Mouse (Mus musculus): ENCODE measurements around the gene Styxl1.

Gene Styxl1

DNA sequence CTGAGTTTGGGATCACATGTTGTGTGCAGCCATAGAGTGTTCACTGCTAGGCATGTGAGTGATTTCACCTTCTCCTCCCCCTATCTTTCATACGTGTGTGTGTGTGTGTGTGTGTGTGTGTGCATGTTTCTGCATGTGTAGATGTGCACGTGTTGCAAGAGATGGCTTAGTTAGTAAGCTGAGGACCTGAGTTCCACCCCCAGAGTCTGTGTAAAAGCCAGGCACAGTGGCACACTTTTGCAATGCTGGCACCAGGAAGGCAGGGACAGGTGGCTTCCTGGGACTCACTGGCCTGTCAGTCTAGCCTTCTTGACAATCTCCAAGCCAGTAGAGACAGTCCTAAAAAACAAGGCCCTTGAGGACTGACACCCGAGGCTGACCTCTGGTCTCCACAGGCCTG lies 13.2 kb downstream of the Styxl1 start:
- no peak for DNase-seq (ENCODE audit: low read depth)

DNA sequence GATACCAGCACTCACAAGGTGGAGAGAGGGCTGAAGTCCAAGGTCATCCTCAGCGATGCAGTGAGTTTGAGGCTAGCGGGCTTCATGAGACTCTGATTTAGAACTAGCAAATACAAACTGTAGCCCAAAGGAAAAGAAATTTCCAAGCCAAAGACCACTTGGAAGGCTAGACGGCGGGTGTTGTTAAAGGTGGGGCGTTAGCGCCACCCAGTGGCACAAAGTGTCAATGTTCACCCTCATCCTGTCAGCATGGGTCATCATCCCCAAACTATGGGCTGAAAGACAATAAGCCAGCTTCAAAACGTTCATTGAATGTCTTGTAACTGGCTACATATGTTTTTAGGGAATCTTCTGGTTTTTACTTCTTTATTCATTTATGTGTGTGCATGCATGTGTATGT lies 14.7 kb downstream of the Styxl1 start:
- no peak for DNase-seq (ENCODE audit: low read depth)

DNA sequence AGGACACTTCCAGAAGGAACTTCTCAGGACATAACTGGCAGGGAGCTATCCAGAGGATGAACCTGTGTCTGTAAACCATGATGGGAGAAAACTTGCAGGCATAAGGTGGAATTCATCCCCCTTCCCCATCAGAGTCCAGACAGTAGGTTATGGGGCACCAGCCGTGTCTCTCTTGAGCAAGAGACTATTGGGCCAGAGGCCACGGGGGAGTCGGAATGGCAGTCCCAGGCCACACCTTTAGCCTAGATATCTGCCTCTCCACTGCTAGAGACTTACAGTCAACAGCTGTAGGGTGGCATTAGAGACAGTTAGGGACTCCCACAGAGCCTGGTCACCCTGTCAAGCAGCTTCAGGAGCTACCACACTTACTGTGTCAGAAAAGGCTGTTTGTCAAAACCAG lies 16.3 kb downstream of the Styxl1 start:
- no peak for DNase-seq (ENCODE audit: low read depth)

DNA sequence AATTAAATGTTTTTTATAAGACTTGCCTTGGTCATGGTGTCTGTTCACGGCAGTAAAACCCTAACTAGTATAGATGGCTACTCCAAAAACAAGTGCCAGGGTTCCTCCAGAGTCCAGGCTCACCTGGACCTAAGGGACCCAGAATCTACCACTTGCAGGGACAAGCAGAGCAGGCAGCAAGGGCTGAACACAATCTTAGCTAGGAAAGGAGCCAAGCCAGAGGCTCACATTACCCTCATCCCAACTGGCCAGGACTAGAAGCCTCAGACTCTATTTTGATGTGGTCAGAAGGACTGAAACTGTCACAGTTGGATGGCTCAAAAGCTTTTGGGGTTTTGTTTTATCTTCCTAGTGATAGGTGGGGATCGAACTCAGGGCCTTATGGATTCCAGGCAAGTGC lies 26.6 kb downstream of the Styxl1 start:
- no peak for DNase-seq (ENCODE audit: low read depth)

DNA sequence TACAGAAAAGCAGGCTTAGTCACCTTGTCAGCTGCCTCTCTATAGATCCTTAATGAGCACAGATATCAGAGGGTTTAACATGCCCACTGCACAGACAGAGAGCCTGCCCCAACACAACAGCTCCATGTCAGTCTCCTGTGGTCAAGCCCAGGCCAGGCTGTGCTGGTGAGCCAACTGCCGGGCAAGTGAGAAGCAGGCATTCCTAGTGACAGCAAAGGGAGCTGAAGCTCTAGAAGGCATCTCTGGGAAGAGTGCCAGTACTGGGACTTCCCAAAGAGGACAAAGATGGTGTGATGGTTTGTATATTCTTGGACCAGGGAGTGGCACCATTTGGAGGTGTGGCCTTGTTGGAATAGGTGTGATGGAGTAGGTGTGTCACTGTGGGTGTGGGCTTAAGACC lies 27.1 kb downstream of the Styxl1 start:
- DNase-seq (ENCODE audit: low read depth) = no peak

DNA sequence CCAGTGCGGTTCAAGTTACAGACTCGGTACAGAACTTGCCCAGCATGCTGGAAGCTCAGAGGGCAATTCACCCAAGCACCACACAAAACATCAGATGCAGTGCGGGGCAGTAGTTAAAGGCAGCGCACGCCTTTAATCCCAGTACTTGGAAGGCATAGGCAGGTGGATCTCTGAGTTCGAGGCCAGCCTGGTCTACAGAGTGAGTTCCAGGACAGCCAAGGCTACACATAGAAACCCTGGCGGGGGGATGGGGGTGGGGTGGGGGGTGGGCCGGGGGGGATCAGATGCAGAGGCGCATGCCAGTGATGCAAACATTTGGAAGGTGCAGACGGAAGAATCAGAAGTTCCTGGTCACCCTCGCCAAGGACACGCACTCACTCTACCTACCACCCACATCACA lies 33.4 kb downstream of the Styxl1 start:
- DNase-seq (ENCODE audit: low read depth) = no peak

DNA sequence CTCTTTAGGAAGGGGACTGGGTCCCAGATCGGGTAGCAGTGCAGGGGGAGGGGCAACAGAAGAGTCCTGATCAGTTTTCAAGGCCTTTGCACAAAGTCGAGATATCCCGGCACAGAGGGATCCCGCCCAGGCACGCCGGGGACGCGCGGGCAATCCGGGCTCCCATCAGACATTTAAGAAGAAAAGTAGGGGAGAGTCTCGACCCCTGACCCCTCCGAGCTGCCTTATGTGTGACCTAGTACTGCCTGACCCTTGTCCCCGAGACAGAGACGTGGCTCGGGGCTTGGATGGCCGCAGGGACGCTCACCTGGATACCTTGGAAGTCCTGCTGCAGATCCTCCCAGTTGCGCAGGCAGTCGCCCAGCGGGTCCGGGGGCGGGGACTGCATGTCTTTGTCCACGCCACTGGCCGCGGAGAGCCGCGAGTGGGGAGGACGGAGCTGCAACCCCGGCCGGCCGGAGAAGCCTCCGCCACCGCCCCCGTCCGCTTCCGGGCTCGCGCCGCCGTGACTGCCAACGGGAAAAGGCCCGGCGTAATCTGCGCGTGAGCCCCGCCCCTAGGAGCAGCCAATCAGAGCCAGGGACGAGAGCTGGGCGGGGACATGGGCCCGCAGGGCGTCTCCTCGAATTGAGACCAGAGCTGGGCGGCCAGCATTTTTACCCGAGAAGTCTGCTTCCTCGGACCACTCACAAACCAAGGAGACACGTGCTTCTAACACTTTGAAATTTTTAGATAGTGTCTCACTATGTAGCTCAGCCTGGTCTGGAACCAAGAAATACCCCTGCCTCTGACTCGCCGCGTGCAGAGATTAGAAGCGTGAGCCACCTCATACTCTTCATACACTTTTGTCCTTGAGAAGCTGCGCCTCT lies 34.2 kb downstream of the Styxl1 start, which contains the start of gene Tmem120a:
Tmem120a (minus strand) TSS at position 708 of the 869 bp plus-strand sequence.
- peak; percentile 83 for DNase-seq (ENCODE audit: low read depth)

DNA sequence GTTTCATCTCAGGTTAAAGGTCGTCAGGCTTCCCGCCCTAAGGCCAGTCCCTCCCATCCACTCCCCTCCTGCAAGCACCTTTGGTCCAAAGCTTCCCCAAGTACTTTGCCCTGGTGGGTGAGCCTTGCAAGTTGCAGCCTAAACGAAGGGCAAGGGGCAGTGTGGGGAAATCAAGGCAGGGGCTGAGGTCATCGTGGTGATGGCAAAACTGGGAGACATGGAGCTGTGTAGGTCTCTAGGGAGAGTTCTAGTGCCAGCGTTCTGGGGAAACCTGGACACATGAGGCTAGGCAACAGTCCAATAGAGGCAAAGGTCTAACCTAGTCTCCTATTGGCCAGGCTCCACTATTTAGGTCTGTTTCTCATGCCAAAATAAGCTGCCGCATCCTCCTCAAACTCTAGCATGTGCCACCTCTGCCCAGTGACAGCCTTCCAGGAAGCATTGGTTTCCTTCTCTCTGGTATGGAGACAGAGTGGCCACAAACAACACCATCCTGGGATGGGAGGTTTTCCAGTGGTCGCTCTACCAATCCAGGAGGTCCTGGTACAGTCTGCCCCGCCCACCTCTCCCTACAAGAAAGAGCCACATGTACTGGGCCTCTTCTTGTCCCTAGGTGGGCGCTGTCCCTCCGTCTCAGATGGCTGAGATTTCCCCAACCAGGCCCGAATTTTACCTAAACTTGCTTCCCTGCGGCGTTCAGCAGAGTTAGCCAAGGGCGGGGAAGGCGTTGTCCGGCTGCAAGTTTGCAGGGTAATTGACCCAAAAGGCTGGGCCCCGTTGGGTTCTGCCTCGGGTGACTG lies 35.0 kb downstream of the Styxl1 start:
- no peak for DNase-seq (ENCODE audit: low read depth)

DNA sequence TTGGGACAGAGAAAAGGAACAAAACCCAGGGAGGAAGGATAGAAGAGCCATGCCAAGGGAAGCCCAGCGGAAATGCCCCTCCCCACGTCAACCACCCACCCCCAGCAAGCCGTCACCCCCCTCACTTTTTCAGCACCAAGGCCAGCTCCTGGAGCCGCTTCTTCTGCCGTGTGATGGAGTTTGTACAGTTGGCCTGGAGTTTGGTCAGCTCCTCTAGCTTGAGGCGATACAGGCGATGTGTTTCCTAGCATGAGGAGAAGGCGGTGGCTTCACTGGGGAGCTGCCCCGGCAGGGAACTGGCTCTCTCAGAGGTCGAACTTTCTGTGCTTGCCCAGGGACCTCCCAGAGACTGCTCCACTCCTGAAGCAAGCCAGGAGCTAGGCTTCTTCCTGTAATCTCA lies 36.0 kb downstream of the Styxl1 start:
- DNase-seq (ENCODE audit: low read depth) = no peak

DNA sequence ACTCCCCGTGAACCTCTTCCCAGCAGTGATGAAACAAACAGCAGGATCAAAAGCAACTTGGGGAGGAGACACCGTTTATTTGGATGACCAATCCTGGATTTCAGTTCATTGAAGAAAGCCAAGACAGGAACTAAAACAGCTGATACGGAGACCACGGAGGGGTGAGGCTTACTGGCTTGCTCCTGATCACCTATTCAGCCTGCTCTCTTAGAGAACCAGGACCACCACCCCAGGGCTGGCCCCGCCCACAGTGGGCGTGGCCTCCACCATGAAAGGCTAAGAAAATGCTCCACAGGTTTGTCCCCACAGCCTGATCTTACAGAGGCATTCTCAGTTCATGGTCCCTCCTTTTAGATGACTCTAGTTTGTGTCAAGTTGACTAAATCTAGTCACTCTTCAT lies 39.9 kb downstream of the Styxl1 start:
- DNase-seq (ENCODE audit: low read depth) = no peak

DNA sequence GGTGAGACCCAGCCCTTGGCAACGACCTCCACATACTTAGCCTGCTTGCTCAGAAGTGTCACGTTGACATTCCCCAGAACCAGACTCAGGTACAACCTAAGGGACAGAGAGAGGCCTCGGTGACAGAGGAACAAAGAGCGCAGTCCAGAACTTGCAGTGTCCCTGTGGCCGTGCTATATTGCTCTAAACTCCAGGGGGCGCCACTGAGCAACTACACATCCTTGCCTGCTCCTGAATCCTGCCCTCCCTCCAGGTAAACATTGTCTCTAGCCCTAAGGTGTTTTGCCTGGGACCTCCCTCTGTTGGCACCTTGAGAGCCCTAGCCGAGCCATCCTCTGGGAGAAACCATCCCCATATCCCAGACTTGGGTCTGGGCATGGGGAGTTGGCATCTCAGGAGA lies 41.0 kb downstream of the Styxl1 start:
- no peak for DNase-seq (ENCODE audit: low read depth)

DNA sequence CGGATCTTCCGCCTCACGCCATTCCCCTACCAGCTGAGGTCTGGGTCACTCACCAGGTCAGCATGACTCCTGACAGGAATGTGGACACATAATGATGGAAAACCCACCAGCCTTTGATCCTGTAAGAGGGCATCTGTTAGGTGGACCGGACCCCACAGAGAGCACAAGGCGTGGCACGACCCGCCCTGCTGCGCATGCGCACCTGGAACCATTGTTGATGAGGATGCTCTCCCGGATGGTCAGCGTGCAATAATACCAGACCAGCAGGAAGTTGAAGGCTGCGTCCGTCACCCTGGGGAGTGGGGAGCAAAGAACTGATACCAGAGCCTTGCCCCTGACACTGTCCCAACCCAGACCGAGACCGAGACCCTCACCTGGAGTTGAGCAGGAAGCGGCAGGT lies 41.6 kb downstream of the Styxl1 start:
- no peak for DNase-seq (ENCODE audit: low read depth)

DNA sequence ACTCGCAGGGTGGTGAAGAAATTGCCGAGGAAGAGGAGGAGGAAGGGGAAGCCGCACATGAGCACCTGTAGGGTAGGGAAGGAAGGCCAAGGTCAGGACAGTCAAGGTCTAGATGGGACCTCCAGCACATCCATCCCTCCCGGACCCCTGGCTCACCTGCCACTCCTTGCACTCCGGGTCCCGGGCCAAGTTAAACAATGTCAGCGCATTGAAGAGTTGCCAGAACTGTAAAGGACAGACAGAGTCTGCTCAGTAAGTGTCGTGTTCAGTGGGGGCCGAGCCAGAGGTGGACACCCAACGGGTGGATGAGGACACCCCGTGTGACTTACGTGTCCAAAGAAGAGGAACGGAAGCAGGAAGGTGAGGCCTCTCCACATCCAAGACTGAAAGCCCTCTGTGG lies 42.4 kb downstream of the Styxl1 start:
- no peak for DNase-seq (ENCODE audit: low read depth)

DNA sequence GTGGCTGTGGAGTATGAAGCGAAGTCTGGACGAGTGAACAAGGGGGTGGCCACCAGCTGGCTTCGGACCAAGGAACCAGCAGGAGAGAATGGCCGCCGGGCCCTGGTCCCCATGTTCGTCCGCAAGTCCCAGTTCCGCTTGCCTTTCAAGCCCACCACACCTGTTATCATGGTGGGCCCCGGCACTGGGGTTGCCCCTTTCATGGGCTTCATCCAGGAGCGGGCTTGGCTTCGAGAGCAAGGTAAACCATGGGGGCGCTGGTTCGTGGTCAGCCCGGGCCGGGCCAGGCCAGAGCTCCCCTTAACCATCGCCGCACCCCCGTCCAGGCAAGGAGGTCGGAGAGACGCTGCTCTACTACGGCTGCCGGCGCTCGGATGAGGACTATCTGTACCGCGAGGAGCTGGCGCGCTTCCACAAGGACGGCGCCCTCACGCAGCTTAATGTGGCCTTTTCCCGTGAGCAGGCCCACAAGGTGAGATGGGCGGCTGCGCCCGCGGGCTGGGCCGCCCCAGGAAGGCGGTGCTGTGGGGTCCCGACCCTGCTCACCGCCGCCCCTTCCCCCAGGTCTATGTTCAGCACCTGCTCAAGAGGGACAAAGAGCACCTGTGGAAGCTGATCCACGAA lies 44.0 kb downstream of the Styxl1 start:
- DNase-seq (ENCODE audit: low read depth) = no peak

DNA sequence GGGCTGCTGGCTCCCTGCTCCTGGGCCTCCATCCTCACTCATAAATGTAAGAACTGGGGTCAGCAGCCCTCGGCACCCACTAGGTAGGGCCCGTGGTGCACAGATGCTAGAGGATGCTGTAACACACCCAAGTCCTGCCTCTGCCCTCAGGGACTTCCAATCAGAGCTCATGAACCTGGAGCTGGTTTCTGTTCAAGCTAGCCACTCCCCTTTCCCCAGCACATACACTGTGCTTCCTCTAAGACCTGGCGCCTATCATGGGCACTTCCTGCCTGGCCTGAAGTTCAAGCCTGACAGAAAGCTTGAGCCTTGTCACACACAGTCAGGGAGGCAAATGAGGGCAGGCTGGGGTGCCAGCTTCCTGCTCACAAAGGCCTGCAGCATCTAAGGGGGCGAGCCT lies 45.1 kb downstream of the Styxl1 start:
- DNase-seq (ENCODE audit: low read depth) = no peak

DNA sequence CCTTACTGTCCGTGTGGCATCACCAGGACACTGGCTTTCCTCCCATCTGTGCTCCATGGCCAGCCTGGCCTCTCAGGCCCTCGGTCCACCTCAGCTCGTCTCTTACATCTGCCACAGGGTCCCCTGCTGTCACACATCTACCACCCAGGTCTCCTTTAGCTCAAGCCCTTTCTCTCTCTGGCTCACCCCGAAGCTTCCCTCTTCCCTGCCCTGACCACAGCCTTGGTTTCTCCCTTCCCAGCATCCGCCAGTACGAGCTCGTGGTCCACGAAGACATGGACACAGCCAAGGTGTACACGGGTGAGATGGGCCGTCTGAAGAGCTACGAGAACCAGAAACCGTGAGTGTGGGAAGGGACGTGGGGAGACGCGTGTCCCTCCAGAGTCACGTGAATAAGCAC lies 46.9 kb downstream of the Styxl1 start:
- no peak for DNase-seq (ENCODE audit: low read depth)

DNA sequence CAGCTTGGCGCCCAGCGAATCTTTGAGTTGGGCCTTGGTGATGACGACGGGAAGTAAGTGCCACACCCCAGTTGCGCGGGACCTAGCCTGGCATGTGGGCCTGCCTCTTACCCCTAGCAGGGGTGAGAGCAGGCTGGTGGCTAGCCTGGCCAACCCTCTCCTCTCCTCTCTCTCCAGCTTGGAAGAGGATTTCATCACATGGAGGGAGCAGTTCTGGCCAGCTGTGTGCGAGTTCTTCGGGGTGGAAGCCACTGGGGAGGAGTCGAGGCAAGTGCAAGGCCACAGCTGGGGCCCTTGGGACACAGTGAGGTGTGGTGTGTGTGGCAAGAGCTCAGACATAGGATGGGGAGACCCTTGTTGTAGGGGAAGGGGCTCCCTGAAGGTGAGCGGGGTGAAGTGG lies 47.3 kb downstream of the Styxl1 start:
- DNase-seq (ENCODE audit: low read depth) = no peak

DNA sequence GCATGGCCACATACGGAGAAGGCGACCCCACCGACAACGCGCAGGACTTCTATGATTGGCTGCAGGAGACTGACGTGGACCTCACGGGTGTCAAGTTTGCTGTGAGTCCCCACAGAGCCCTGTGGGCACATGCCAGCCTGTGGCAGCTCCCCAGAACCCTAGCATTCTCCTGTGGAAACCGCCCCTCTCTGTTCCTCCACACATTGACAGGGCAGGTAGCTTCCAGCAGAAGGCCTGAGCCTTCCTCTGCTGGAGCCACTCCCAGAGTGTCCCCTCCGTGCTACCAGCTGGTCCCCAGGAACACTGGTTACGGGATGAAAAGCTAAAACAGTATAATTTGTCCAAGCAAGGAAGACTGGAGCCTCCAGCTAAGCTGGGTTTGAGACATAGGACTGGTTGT lies 47.9 kb downstream of the Styxl1 start:
- DNase-seq (ENCODE audit: low read depth) = no peak

DNA sequence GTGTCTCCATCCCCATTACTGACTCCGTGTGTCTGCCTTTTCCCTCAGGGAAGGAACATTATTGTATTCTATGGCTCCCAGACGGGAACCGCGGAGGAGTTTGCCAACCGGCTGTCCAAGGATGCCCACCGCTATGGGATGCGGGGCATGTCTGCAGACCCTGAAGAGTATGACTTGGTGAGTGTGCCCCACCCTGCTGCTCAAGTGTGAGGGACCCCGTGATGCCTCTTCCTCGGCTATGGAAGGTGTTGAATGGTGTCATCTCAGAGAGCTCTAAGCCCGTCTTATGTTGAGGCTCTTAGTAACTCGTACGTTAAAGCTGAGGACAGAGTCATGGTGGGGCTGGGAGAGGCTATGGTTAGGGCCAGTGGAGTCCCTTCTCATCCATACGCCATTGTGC lies 48.8 kb downstream of the Styxl1 start:
- DNase-seq (ENCODE audit: low read depth) = no peak

DNA sequence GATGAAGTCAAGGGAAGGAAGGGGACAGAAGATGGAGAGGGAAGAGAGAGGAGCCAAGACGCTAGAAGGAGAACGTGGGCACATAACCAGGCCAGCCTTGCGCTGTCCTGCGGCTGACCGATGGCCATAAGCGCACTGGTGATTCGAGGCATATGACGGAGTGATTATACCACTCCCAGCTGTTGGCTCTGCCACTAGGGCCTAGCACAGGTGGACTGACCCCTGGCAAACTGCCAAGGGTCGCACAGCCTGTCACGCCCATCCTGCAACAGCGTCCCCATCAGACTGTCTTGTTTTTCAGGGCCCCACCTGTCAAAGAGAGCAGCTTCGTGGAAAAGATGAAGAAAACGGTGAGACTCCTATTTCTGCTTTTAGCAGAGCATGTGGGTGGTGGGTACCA lies 49.8 kb downstream of the Styxl1 start:
- no peak for DNase-seq (ENCODE audit: low read depth)

DNA sequence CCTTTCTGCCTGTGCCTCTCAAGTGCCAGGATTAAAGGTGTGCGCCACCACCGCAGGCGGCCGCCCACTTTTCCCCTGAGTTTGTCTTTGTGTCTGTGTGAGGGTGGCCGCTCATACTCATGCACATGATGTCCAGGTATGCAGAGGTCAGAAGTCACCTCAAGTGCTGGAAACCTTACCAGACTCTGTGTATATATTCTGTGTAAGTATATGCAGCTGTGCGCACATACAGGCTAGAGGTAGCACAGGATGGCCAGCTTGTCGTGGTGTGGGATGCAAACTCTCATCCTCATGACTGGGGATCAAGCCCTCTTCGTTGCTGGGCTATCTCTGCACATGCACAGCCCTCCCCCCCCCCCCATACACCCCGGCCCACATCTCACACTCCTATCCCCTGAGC lies 50.3 kb downstream of the Styxl1 start:
- no peak for DNase-seq (ENCODE audit: low read depth)

DNA sequence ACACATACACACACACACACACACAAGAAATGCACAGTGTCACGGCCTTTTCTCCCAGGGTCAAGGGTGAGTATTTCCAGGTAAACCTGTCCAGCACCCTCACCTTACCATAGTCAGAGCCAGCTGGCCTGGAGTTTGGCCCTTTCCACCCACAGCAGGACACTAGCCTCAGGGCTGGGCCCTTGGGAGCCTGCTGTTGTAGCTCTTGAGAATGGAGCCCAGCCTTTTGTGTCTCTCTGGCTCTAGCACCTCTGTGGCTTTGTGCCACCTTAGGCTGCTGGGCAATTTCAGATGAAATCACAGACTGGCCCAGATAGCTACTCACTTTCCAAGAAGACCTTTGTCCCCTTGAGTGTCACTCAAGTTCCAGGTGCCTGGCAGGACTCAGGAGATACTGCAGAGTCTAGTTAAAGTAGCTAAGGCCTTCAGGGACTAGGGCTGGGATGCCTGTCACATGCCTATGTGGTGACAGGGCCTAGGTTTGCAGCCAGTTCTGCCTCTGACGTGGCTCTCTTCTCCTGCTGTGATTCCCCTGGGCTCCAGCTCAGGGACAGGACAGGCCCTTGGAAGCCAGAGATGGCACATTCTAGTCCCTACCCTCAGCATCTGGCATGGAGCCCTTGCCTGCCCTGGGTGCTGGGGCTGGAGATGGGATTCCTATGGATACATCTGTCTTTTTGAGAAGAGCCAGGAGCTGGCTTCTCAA lies 51.4 kb downstream of the Styxl1 start:
- DNase-seq (ENCODE audit: low read depth) = no peak
